Mouse (Mus musculus): ENCODE data around the gene Senp6.

DNA sequence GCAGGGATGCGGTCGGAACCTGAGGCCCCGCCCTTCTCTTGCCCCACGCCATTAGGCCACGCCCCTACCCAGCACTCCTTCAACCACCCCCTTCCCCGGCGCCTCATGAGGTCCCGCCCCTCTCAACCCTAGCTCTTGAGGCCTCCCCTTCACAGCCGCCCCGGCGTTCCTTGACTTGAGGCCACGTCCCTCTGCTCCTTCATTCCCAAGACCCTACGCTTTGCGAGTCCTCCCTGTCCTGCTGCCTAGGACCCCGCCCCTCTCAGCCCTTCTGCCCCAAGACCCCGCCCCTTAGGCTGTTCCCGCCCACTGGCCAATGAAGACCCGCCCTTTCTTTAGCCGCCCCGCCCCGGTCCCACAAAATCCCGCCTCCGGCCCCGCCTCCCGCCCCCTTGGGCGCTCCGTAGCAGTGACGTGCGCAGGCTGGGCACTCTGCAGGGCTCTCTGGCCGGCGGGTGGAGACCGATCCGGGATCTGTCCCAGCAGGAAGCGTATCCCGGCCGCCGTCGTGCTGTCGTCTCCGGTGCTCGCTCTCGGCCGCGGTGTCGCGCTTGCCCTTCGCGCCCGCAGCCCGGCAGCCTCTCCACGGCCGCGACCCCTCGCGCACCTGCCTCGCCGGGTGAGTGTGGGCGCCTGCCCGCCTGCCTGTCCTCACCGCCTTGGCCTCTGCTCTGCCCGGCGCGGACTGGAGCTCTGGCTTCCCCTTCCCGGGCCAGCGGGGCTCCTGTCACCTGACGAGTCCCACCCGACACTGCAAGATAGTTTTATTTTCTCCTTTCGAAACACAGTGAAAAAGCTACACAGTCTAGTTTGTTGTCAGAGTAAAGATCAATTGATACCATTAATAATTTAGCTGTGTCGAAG, 98.1 kb downstream of the Senp6 start, which contains the start of gene Myo6:
- peak; percentile 84; the same call in 1 of the 2 replicates for TF ChIP-seq POLR2A (IDR thresholded peaks at IDR 0.05; ENCODE audit: borderline replicate concordance, insufficient read depth, low read length)
- no peak for TF ChIP-seq CTCF (IDR thresholded peaks at IDR 0.05; ENCODE audit: borderline replicate concordance, insufficient read depth, low read depth, low read length)

Data from cerebellum, adult 2 months (tissue).